Mouse (Mus musculus): ENCODE data around the gene Cxcl9. TPM values are rescaled to one million over a fixed set of nuclear protein-coding genes. Genes with fewer than 3 reads are reported as not detected.

Gene Cxcl9
- polyA plus RNA-seq, 1 experiment from 2014 or later = 0.03 TPM

GRCm38 (mm10) chr5:92318596-92318995 is 9.3 kb downstream of the Cxcl9 start:
- DNase-seq (ENCODE audit: low read depth, low spot score) = no peak
- in situ Hi-C loops (cut with MboI; ENCODE audit: low pct_unique_long_range_greater_than_20kb) = loop anchor here (5.0 kb wide), 1 partner anchor 49 kb away; no protein-coding TSS in a partner anchor
- H3K27me3 ChIP-seq = no peaks in the 10 kb centered on the region
- POLR2A ChIA-PET = no interaction called here
- ATAC-seq = no peak
- CTCF ChIA-PET = interaction anchor here (1.2 kb wide), 1 partner anchor 80 kb away, joined by 4 read pairs; no protein-coding TSS in a partner anchor
- TF ChIP-seq CTCF (IDR thresholded peaks at IDR 0.05) = no peak

GRCm38 (mm10) chr5:92318119-92318518 is 9.8 kb downstream of the Cxcl9 start:
- CTCF ChIA-PET = interaction anchor here (0.7 to 1.4 kb wide), 3 partner anchors 64 to 80 kb away, joined by 3 to 4 read pairs (median 3); no protein-coding TSS in a partner anchor
- POLR2A ChIA-PET = no interaction called here
- in situ Hi-C loops (cut with MboI; ENCODE audit: low pct_unique_long_range_greater_than_20kb) = loop anchor here (5.0 kb wide), 1 partner anchor 49 kb away; no protein-coding TSS in a partner anchor
- DNase-seq (ENCODE audit: low read depth, low spot score) (no peak), ATAC-seq (no peak)
- no peak for TF ChIP-seq CTCF (IDR thresholded peaks at IDR 0.05)
- no peaks in the 10 kb centered on the region for H3K27me3 ChIP-seq

GRCm38 (mm10) chr5:92313776-92314175 is 14.1 kb downstream of the Cxcl9 start:
- TF ChIP-seq CTCF (IDR thresholded peaks at IDR 0.05) = no peak
- DNase-seq (ENCODE audit: low read depth, low spot score) (no peak), ATAC-seq (no peak)
- in situ Hi-C loops (cut with MboI; ENCODE audit: low pct_unique_long_range_greater_than_20kb) = no loop called here
- H3K27me3 ChIP-seq = no peaks in the 10 kb centered on the region
- ChIA-PET CTCF (interaction anchor here (2.9 kb wide), 1 partner anchor 70 kb away, joined by 65 read pairs; no protein-coding TSS in a partner anchor), POLR2A (no interaction called here)

- peak; percentile 55 for TF ChIP-seq CTCF (IDR thresholded peaks at IDR 0.05)
- ATAC-seq (no peak), DNase-seq (ENCODE audit: low read depth, low spot score) (no peak)
- in situ Hi-C loops (cut with MboI; ENCODE audit: low pct_unique_long_range_greater_than_20kb) = no loop called here
- H3K27me3 ChIP-seq = no peaks in the 10 kb centered on the region
- POLR2A ChIA-PET = interaction anchor here (0.7 to 1.2 kb wide), 2 partner anchors 9 to 290 kb away, joined by 3 to 6 read pairs; no protein-coding TSS in a partner anchor
- CTCF ChIA-PET = interaction anchor here (0.7 to 2.9 kb wide), 18 partner anchors 11 to 186 kb away, joined by 3 to 65 read pairs (median 6); partner anchors contain the start of gene Cxcl9
These were observed 15.7 kb downstream of the Cxcl9 start for GRCm38 (mm10) chr5:92312046-92312715.

GRCm38 (mm10) chr5:92309681-92310511 is 18.0 kb downstream of the Cxcl9 start, which contains the start of gene Sdad1:
Sdad1 (minus strand) TSS chr5:92310479.
- peak; percentile 70 for TF ChIP-seq CTCF (IDR thresholded peaks at IDR 0.05)
- ChIA-PET POLR2A (interaction anchor here (0.9 to 1.2 kb wide), 4 partner anchors 13 to 102 kb away, joined by 3 to 8 read pairs (median 4); no protein-coding TSS in a partner anchor), CTCF (interaction anchor here (0.7 to 2.5 kb wide), 16 partner anchors 13 to 99 kb away, joined by 3 to 19 read pairs (median 6); partner anchors contain the start of gene Cxcl10)
- DNase-seq (ENCODE audit: low read depth, low spot score) (peak; percentile 85), ATAC-seq (peak; percentile 64)
- H3K27me3 ChIP-seq = no peaks in the 10 kb centered on the region
- in situ Hi-C loops (cut with MboI; ENCODE audit: low pct_unique_long_range_greater_than_20kb) = no loop called here

GRCm38 (mm10) chr5:92304291-92304690 is 23.6 kb downstream of the Cxcl9 start:
- no peak for DNase-seq (ENCODE audit: low read depth, low spot score)
- CTCF ChIA-PET = no interaction called here
- in situ Hi-C loops (cut with MboI; ENCODE audit: low pct_unique_long_range_greater_than_20kb) = no loop called here

GRCm38 (mm10) chr5:92302149-92302840 is 25.6 kb downstream of the Cxcl9 start:
- CTCF ChIA-PET = interaction anchor here (0.7 to 1.6 kb wide), 2 partner anchors 15 to 66 kb away, joined by 3 to 4 read pairs; no protein-coding TSS in a partner anchor
- ATAC-seq (no peak), DNase-seq (ENCODE audit: low read depth, low spot score) (no peak)
- TF ChIP-seq CTCF (IDR thresholded peaks at IDR 0.05) = no peak
- no peaks in the 10 kb centered on the region for H3K27me3 ChIP-seq
- in situ Hi-C loops (cut with MboI; ENCODE audit: low pct_unique_long_range_greater_than_20kb) = no loop called here
- POLR2A ChIA-PET = interaction anchor here (0.9 kb wide), 1 partner anchor 61 kb away, joined by 3 read pairs; no protein-coding TSS in a partner anchor

More at GRCm38 (mm10) chr5:92304291-92304690, 23.6 kb downstream of the Cxcl9 start:
- POLR2A ChIA-PET = no interaction called here
- H3K27me3 ChIP-seq = no peaks in the 10 kb centered on the region
- no peak for ATAC-seq
- TF ChIP-seq CTCF (IDR thresholded peaks at IDR 0.05) = no peak

GRCm38 (mm10) chr5:92294525-92294924 is 33.4 kb downstream of the Cxcl9 start:
- in situ Hi-C loops (cut with MboI; ENCODE audit: low pct_unique_long_range_greater_than_20kb) = no loop called here
- POLR2A ChIA-PET = no interaction called here
- TF ChIP-seq CTCF (IDR thresholded peaks at IDR 0.05) = no peak
- no peaks in the 10 kb centered on the region for H3K27me3 ChIP-seq
- CTCF ChIA-PET = no interaction called here
- DNase-seq (ENCODE audit: low read depth, low spot score) = no peak
- no peak for ATAC-seq

GRCm38 (mm10) chr5:92291652-92292414 is 36.0 kb downstream of the Cxcl9 start:
- DNase-seq (ENCODE audit: low read depth, low spot score) (no peak), ATAC-seq (no peak)
- in situ Hi-C loops (cut with MboI; ENCODE audit: low pct_unique_long_range_greater_than_20kb) = no loop called here
- H3K27me3 ChIP-seq = no peaks in the 10 kb centered on the region
- ChIA-PET POLR2A (no interaction called here), CTCF (no interaction called here)
- TF ChIP-seq CTCF (IDR thresholded peaks at IDR 0.05) = no peak
